Mouse (Mus musculus) brain, adult 2 months (tissue): Measurements from ENCODE around the gene Fbp1.
"Not testable (repeated sequence)": the region's sequence is repeated elsewhere in the genome, so short reads cannot be mapped to it uniquely, and the experiment has no call there.

Experiments
- DNase-seq: peaks from one replicate; pipeline ENCODE4 v3.0.0; 2011; ENCODE audit warnings: low read depth, low spot score

Fbp1 gene

GRCm38 (mm10) chr13:62887712-62888441, at the start of gene Fbp1:
Gene Fbp1 (minus strand): TSS chr13:62888282.
- no peak for DNase-seq

- DNase-seq, result no peak
Measured at GRCm38 (mm10) chr13:62932452-62932851, 44.4 kb upstream of the Fbp1 start.

GRCm38 (mm10) chr13:62929766-62930389, 41.8 kb upstream of the Fbp1 start:
- no peak for DNase-seq

- not testable (repeated sequence) for DNase-seq
Measured at GRCm38 (mm10) chr13:62929144-62929543, 41.1 kb upstream of the Fbp1 start.

DNA sequence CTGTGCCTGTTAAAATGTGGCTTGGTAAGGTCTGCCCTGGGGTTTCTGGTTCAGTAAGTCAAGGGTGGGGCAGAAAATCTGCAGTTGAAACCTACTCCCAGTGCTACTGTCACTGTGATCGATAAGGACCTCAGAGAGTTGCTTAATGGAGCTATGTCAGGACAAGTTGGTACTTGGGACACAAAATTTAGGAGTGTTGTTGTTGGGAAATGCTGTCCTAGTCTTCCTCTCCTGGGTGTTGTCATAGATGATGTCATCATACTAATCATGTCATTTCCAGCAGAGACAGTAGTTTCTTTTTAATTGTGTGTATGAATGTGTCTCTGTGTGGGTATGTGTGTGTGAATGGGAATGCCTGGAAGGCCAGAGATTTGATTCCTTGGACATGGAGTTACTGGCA, 39.4 kb upstream of the Fbp1 start:
- no peak for DNase-seq

DNA sequence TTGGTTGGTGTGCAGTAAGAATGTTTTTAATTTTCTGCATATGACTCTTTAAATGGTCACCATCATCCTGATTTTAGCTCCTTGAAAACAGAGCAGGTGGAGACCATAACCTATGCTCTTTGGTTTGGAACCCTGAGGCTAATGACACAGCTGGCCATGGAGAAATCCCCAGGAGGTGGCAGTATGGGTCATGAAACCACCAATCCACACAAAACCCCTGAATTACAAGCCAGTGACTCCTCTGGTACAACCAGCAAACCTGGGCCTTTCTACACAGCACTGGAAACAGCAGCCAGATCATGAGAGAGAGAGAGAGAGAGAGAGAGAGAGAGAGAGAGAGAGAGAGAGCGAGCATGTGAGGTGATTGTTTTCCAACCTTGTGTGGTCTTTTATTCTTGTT, 38.4 kb upstream of the Fbp1 start:
- DNase-seq, result peak; percentile 74

- DNase-seq, result no peak
Measured at GRCm38 (mm10) chr13:62923182-62923581, 35.1 kb upstream of the Fbp1 start.

DNA sequence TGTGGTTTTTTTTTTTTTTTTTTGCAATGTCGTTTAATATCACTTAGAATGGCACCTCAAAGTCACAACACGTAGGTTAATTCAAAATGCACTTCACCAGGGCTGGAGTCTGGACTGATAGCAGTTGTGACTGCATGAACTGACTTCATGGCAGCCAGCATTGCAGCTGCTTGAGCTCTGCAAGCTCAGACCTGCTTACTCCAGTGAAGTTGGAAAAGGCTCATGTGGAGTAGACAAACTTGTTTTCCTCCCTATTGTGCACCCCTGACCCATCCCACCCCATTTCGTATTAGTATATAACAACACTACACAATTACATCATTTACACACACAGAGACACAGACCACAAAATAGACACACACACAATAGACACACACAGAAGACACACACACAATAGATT, 34.6 kb upstream of the Fbp1 start:
- DNase-seq, result no peak

- DNase-seq, result peak; percentile 88
Measured at GRCm38 (mm10) chr13:62919647-62920341, 31.7 kb upstream of the Fbp1 start.

- no peak for DNase-seq
Measured at GRCm38 (mm10) chr13:62917416-62918110, 29.5 kb upstream of the Fbp1 start.

GRCm38 (mm10) chr13:62916675-62917074, 28.6 kb upstream of the Fbp1 start:
- DNase-seq, result no peak

DNA sequence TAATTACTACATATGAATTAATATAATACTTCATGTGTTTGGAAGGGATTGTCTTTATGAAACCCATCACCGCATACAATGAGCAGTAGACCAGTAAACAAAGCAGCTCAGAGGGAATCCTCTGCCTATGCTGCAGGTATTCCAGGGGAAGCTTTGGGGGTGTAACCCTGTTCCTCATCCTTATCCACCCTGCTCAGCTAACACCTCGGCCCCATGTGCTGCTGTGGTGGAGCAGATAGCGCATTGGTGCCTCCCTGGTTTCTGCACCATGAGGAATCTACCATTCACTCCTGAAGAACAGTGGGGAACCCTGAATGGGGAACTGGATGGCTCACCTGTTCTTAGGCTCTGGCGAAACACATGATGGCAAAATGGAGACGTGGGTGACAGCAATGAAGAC, 23.5 kb upstream of the Fbp1 start:
- DNase-seq, result no peak

GRCm38 (mm10) chr13:62910206-62910605, 22.1 kb upstream of the Fbp1 start:
- no peak for DNase-seq

DNA sequence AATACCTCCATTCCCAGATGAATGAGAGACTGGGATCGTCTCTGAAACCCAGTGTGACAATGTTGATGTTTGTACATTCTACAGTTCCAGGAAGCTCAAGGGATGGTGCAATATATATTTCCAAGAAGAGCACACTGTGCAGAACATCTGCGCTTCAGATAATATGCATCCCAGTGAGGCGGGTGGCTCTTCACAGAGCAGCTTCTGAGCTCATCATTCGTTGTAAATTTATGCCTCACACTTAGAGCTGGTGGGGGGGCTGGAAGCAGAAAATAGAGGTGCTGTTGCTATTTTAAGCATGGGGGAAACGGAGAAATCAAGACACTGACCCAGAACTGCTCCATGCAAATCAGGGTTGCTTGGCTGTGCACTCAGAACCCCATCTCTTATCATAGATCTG, 21.7 kb upstream of the Fbp1 start:
- peak; percentile 87 for DNase-seq

- peak; percentile 21 for DNase-seq
Measured at GRCm38 (mm10) chr13:62908163-62908559, 20.1 kb upstream of the Fbp1 start.

DNA sequence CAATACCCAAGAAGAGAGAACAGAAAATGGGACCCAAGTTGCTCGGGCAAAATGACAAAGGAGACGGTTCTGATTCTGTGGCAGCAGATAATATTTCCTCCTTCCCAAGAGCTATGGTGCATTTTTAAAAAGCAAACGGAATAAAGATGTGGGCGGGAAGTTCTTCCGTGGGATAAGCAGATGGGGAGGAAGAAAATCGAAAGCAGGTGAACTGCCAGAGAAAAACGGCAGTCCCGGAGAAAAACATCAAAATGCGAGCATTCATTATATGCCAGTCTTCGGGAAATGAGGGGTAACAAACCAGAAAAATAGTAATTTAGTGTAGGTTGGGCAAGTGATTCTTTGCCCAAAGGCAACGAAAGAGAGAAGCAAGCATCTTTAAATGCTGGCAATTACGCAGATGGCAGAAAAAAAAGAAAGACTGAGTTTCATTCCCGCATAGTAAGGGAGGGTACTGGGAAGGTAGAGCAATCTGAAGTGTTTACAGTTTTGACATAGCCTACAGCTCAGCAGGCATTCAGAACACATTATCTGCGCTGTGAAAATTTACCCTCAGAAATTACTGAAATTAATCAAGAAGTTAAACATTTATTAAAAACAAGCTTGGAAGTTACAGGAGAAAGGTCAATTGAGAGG, 19.6 kb upstream of the Fbp1 start:
- peak; percentile 67 for DNase-seq

GRCm38 (mm10) chr13:62901139-62901538, 13.1 kb upstream of the Fbp1 start:
- DNase-seq, result no peak

GRCm38 (mm10) chr13:62897927-62898646, 10.0 kb upstream of the Fbp1 start:
- DNase-seq, result peak; percentile 56

DNA sequence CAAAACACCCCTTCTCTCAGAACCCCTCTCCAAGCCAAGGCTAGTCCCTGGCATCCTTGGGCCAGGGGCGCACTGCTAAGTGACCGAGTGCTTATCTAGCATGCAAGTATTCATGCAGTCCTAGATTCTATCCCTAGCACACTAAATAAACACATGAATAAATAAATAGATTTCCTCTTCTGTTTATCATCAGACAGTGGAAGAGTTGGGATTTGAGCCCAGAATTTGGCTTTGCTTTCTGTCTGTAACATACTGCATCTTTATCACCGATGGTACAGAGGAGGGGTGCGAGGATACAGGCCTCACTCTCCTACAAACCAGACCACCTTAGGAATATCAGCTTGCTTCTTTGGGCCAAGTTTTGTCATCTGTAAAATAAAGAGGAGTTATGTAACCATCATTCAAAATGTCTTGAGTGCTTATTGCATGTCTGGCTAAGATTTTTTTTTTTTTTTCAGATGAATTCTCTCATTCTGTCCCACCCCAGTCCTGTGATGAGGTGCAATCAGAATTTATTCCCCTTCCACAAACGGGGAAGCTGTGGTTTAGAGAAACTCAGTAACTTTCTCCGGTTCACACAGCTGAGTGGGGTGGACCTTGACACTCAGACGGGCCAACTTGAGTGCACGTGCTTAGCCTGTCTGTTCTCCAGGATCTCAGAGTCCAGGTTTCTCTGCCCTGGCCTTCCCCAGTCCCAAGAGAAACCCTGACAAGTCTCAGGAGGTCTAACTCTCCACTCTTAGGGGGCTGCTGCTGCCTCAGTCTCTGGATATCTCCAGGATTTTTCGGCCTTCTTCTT, 5.2 kb upstream of the Fbp1 start:
- DNase-seq, result no peak

DNA sequence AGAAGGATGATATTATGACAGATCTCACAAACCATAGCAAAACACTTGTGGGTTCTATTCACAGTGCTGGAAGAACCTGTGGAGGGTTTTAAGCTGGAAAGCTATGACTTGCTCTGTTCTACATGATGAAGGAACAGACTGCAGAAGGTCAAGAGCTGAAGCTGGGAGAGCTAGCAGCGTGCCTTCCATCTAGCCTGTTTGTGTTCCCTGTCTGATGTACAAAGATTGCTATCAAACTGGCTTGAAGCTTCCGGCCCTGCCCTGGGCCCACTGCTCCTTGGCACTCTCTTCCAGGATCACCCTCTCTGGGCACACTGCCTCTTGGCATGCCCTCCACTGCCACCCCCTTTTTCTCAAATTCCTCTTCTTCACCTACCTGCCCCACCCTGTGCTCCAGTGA, 1.2 kb upstream of the Fbp1 start:
- DNase-seq, result no peak
